In genomic region chr16:25952005-25952404, GRCm38 (mm10) we compare ENCODE assay signal across 10 mouse cellular contexts.
A peak's percentile ranks its signal among the peaks of the same experiment; 100 is the strongest.
DNase-seq lines count a peak whose midpoint lies in the region; TF ChIP-seq lines count a peak whose summit lies in the region.
"Had no signal": no experiment of that assay in that cellular context is flagged by ENCODE, and none has a peak within 500 bp of the region (broad histone marks: within the 10 kb centered on the region; RNA-seq: fewer than 3 reads in every experiment).

No protein-coding gene starts in this region.

- H3K4me3 ChIP-seq in cortical plate, adult 2 months (ENCODE audit: insufficient read depth, low read length): no peak overlapping the region
- H3K4me3 ChIP-seq: embryonic facial prominence, embryonic 15.5 days; megakaryocyte, embryonic 14.5 days had no signal

- no peaks in the 10 kb centered on the region for H3K4me1 ChIP-seq in cortical plate, adult 2 months (ENCODE audit: control insufficient read depth, insufficient read depth, low read length)
- H3K4me1 ChIP-seq: embryonic facial prominence, embryonic 15.5 days; megakaryocyte, embryonic 14.5 days had no signal

- intact Hi-C loops in gastrocnemius, postnatal 36 days (cut with DNase I): loop anchor here (2.0 kb wide), 1 partner anchor 575 kb away; no protein-coding TSS in a partner anchor

- peak; percentile 49; the same call in 1 of the 2 replicates for TF ChIP-seq CTCF in cortical plate, adult 2 months (IDR thresholded peaks at IDR 0.05; ENCODE audit: extremely low read depth, insufficient read depth, low read length)

- no peak for TF ChIP-seq POLR2A in cortical plate, adult 2 months (IDR thresholded peaks at IDR 0.05; ENCODE audit: extremely low read depth, insufficient read depth, low read length)

- H3K27ac ChIP-seq in cortical plate, adult 2 months (ENCODE audit: insufficient read depth, low read length): no peak overlapping the region
- H3K27ac ChIP-seq: embryonic facial prominence, embryonic 15.5 days had no signal

- peak; percentile 29 for DNase-seq in gastrocnemius, adult 18-20 months (ENCODE audit: low spot score)
- no peak for DNase-seq in gastrocnemius, postnatal 36 days
- DNase-seq in kidney, postnatal 10 days: peak; percentile 63
- no peak for DNase-seq in kidney, adult 18-20 months
- DNase-seq in 3T3-L1 (ENCODE audit: low read depth, low spot score): peak; percentile 80
- no peak for DNase-seq in thymus, postnatal 0 days (ENCODE audit: low spot score)
- DNase-seq in frontal cortex, postnatal 25 days (ENCODE audit: low spot score in 2 of 2): no peak

Comparison
In these comparisons a context has a peak if more than half of its experiments do, and no peak if none do; other contexts are left out.
1. DNase-seq: peak in gastrocnemius, adult 18-20 months (single experiment), kidney, postnatal 10 days (single experiment) and 3T3-L1 (single experiment); none in gastrocnemius, postnatal 36 days (0 of 2), kidney, adult 18-20 months (single experiment), thymus, postnatal 0 days (single experiment) and frontal cortex, postnatal 25 days (0 of 2).